Mouse (Mus musculus) right cerebral cortex, adult 18-20 months (tissue): ENCODE results near the gene Fam118b.

Source experiments
- DNase-seq: peaks from one replicate; pipeline ENCODE4 v3.0.0; 2022; ENCODE audit warnings: mixed read lengths

Gene Fam118b

DNA sequence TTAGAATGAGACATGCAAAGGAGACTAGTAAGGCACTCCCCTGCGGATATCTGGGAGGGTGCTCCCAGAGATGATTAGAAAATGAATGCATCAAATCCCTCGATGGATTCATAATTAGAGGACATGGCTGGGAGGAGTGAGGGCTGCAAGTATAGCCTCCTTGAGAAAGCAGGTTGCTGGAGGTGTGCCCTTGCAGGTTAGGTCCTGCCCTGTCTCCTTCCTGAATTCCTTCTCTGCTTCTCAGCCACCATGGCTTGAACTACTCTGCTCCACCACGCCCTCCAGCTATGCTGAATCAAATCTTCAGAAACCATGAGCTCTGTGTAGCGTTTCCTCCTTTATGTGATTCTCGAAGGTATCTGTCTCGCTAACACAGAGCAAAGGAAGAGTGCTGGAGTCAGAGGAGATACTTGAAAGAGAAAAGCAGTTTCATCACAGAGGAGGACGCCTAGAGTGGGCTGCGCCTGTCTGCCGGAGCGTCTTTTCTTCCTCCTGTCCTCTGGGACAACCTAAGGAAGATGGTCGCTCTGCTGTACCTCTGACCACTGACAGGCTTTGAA lies 74.5 kb downstream of the Fam118b start:
- DNase-seq, result no peak

DNA sequence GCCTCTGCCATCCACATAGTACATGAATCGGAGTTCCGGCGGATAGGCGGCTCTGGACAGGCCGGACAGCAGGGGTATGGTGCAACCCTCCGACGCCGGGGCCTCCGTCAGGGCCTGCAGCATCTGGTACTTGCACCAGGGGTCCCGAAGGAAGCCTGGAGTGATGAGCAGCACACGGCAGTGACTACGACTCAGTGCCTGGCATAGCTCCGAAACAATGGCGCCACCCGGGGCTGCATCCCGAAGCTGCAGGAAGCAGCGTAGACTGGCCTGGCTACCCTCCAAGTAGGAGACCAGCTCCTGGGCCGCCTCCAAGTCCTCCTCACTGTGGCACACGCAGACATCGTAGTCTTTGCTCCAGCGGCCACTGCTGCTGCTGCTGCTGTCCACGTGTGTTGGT lies 78.9 kb downstream of the Fam118b start:
- peak; percentile 65 for DNase-seq

DNA sequence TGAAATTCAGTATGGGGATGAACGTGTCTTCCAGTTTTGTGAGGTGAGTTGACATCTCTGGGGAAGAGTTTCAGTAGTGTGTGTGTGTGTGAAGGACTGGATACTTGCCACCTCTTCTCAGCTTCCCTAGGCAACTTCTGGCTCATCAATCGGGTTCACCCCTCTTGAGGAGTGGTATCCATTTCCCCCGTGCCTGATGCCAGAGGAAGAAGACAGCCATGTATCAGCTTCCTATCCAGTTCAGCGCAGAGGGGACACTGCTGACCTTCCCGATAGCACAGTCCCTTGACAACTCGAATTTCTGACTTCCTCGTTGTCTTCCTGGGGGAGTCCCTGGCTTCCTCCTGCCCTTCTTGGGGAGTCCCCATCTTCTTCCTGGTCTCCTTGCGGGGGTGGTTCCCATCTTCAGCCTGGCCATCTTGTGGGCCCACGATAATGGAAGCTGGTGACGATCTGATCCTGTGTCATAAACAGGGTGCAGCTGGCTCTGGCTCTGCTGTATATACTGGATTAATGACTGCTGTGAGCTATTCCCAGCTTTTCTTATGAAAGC lies 80.2 kb downstream of the Fam118b start:
- no peak for DNase-seq

DNA sequence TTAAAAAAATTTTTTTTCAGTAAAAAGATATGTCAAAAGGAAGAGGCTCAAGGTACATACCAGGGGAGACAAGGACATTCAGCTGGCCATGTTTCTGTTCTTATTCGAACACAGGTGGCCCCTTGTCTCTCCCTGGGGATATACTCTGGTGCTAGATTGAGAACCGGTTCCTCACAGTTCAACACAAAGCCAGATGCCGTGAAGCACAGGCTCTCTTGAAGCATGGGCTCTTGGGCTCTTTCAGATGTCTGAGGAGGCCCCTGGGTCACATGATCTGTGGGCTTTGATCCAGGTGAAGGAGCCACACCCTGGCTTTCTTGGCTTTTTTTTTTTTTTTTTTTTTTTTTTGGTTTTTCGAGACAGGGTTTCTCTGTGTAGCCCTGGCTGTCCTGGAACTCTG lies 81.2 kb downstream of the Fam118b start:
- no peak for DNase-seq

DNA sequence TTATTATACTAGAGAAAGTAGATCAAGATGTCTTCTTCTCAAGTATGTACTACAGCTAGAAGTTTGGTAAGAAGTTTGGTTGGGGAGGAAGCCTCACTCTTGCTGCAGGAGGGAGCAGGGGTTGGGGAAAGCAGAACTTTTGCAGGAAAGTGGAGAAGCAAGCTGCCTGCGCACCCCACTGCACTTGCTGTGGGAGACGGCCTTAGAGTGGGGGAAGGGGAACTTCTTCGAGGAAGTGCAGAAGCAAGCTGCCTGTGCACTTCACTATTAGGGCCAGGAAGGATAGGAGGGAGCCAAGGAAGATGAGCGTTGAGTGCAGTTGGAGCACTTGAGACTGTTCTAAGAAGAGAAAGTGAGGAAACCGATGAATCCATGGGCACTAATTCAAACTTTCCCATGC lies 84.2 kb downstream of the Fam118b start:
- no peak for DNase-seq

DNA sequence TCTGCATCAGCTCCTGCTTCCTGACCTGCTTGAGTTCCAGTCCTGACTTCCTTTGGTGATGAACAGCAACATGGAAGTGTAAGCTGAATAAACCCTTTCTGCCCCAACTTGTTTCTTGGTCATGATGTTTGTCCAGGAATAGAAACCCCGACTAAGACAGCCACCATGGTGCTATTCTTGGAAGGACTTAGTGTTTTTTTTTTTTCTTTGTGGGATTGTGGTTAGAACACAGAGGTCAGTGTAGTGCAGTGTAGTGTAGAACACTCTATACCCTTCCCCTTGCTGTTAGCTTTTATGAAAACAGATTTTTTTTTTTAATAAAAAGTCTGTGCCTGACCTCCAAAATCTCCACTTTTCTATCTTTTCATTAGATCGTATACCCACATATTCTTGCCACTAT lies 84.8 kb downstream of the Fam118b start:
- DNase-seq, result no peak

DNA sequence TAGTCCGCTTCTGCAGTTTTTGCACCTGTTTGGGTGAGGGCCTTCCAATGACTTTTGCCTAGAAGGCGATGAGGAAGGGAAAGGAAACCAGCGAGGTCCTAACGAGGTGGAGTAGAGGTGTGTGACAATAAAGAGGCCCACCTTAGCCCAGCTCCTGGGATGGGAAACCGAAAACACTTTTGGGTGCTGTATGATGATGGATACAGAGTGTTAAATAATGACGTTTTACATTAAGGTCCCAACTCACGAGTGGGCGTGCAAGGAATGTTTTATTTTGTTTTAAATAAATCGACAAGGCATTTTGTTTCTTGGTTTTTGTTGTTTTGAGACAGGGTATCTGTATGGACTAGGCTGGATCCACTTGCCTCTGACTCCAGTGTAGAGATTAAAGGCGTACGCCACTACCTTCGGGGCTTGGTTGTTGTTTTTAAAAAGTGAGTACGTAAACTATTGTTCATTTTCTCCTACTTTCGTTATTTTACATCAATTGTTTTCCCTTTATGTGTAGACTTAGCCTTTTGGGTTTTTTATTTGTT lies 91.4 kb downstream of the Fam118b start:
- DNase-seq, result no peak

DNA sequence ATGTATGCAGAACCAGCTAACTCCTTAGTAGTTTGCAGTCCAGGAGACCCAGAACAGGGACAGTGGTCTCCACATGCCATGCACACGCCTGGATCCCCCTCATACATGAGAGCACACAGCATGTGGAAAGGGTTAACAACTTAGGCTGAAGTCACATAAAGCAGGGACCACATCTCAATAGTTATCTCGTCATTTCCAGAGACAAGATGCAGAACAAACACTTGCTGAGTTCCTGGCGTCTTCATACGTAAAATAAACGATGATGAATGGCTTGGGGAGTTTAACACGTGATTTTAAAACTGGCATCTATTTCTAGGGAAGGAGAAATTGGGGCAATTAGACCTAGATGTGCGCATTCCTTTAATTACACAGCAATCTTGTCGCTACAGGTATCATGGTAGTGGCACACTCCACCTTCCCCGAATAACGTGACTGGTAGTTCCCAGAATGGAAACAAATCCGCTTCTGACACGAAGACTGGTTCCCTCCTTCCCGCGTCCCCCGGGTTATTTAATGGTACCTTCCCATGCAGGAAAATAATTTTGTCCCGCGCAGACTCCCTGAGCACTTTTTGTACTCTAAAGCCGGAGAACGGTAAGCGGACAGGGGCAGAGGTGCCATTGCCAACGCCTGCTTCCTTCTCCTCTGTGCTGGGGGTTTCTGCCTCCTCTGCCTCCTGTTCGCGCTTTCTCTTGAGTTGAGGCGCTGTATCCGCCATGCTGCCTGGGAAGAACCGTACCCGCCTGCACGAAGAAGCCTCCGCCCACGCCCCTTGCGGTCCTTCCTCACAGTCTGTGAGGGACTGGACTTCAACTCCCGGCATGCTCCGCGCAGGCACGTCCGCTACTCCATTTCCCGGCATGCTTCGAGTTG lies 92.1 kb downstream of the Fam118b start, which contains the start of gene Dcps:
Dcps (minus strand) TSS at position 811 of the 873 bp plus-strand sequence.
- DNase-seq, result peak; percentile 99

DNA sequence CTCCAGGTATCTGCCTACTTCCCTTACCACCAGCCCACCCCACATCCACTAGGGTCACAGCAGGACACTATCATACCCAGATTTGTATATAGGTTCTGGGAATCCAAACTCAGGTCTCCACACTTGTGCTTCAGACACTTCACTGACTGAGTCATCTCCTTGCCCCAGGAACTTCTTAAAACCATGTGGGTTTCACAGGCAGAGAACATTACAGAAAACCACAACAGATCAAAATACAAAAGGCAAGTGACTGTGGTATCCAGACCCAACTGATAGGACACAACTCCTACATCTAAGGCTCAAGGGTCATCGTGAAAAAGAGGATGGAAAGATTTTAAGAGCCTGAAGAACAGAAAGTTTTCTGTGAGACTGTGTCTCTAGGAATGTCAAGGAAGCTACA lies 94.3 kb downstream of the Fam118b start:
- no peak for DNase-seq

DNA sequence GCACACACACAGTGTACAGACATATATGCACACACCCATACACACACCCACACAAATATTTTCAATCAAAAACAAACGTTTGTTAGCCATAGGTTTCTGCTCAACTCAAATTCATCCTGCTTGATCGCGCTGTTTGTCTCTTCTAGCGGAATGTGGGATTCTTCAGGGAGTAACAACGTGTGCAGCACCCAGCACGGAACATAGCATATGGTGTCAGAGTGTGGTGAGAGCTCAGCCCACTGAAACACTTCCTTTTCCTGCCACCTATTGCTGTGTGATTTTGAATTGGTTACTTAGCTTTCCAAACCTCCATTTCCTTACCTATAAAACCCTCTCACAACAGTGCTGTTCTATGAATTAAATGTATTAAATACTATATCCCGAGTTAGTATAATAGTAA lies 97.5 kb downstream of the Fam118b start:
- peak; percentile 24 for DNase-seq
